16 mouse cellular contexts compared by ENCODE assay signal in the genomic region with DNA sequence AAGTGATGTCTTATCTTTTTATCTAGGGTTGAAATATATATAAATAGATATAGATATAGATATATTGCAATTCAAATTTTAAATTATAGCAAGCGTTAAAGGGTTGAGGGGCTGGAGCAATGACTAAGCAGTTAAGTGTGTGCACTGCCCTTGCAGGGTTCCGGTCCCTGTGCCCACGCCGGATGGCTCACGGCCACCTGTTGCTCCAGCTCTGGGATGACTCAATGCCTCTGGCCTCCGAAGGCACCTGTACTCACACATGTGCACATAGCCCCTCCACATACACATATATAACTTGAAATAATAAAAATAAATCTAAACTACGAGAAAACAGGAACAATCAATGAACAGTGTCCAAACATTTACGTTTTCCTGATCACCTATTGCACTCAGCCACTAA.
DNase-seq lines count a peak whose midpoint lies in the region; TF ChIP-seq lines count a peak whose summit lies in the region.
"Had no signal": no experiment of that assay in that cellular context is flagged by ENCODE, and none has a peak within 500 bp of the region (broad histone marks: within the 10 kb centered on the region; RNA-seq: fewer than 3 reads in every experiment).

No protein-coding gene starts in this region.

- H3K36me3 ChIP-seq in heart, adult 2 months (ENCODE audit: control insufficient read depth, insufficient read depth, low read length) = no peaks in the 10 kb centered on the region
- H3K36me3 ChIP-seq: embryonic facial prominence, embryonic 12.5 days; forebrain, embryonic 12.5 days; heart, embryonic 13.5 days; hindbrain, embryonic 15.5 days had no signal

- no peak for TF ChIP-seq EP300 in heart, adult 2 months (IDR thresholded peaks at IDR 0.05; ENCODE audit: insufficient read depth, low read depth, low read length)

- H3K4me3 ChIP-seq in heart, adult 2 months = no peak overlapping the region
- H3K4me3 ChIP-seq: embryonic facial prominence, embryonic 12.5 days; forebrain, embryonic 12.5 days; heart, embryonic 13.5 days; hindbrain, embryonic 15.5 days had no signal

- H3K4me1 ChIP-seq in heart, adult 2 months (ENCODE audit: control insufficient read depth, insufficient read depth, low read length) = peaks cover 7% of the 10 kb centered on the region

- H3K27ac ChIP-seq in heart, adult 2 months = no peak overlapping the region
- H3K27ac ChIP-seq: embryonic facial prominence, embryonic 12.5 days; forebrain, embryonic 12.5 days; heart, embryonic 13.5 days; hindbrain, embryonic 15.5 days had no signal

- intact Hi-C loops in heart, adult 2 months (cut with DNase I) = loop anchor here (5.0 kb wide), 3 partner anchors 172 to 292 kb away; a partner anchor contains a TSS

- H3K79me2 ChIP-seq in heart, adult 2 months (replicated peaks; ENCODE audit: control insufficient read depth, insufficient read depth, low read length) = no peaks in the 10 kb centered on the region

- no peaks in the 10 kb centered on the region for H3K27me3 ChIP-seq in heart, adult 2 months (ENCODE audit: control insufficient read depth, insufficient read depth, low read length)
- H3K27me3 ChIP-seq: embryonic facial prominence, embryonic 12.5 days; forebrain, embryonic 12.5 days; heart, embryonic 13.5 days; hindbrain, embryonic 15.5 days had no signal

- no peak for TF ChIP-seq CTCF in heart, adult 2 months (IDR thresholded peaks at IDR 0.05)

- peak; percentile 30 for DNase-seq in heart, adult 11 months
- DNase-seq in heart, adult 2 months = no peak
- peak; percentile 52 to 60 for DNase-seq in right cerebral cortex, adult 2 months (ENCODE audit: low spot score in 2 of 2)
- no peak for DNase-seq in right cerebral cortex, postnatal 10 days (ENCODE audit: low spot score in 2 of 2)
- peak; percentile 59 for DNase-seq in brain, adult 2 months (ENCODE audit: low read depth, low spot score)
- no peak for DNase-seq in lung, postnatal 10 days
- DNase-seq: B cell, adult 2 months; cerebellum, adult 11-12 months; cerebellum, adult 9-10 months; forebrain, postnatal 0 days; gastrocnemius, postnatal 14 days; heart, postnatal 36 days had no signal

- H3K9ac ChIP-seq in heart, adult 2 months (ENCODE audit: low read depth, low read length) = no peak overlapping the region
- H3K9ac ChIP-seq: embryonic facial prominence, embryonic 12.5 days; forebrain, embryonic 12.5 days; forebrain, postnatal 0 days; heart, embryonic 13.5 days; hindbrain, embryonic 15.5 days had no signal

- TF ChIP-seq POLR2A in heart, adult 2 months (IDR thresholded peaks at IDR 0.05; ENCODE audit: insufficient read depth, low read depth, low read length) = no peak

- WGBS in heart, adult 2 months = 87% methylated on average over 8 of the region's 8 CpGs

Comparison
In these comparisons a context has a peak if more than half of its experiments do, and no peak if none do; other contexts are left out.
1. DNase-seq: peak in heart, adult 11 months (single experiment), right cerebral cortex, adult 2 months (2 of 2) and brain, adult 2 months (single experiment); none in heart, adult 2 months (0 of 2), right cerebral cortex, postnatal 10 days (0 of 2) and lung, postnatal 10 days (single experiment).